Mouse (Mus musculus) G1E (cell line): ENCODE results near the gene Tox2. TPM values are rescaled to one million over a fixed set of nuclear protein-coding genes. Genes with fewer than 3 reads are reported as not detected.

Experiments
- ATAC-seq: 2 replicates; pipeline ENCODE4 v1.8.0; 2016; ENCODE audit warnings: mild to moderate bottlenecking; ENCODE audit not compliant: insufficient number of reproducible peaks, poor library complexity, low FRiP score, severe bottlenecking; ENCODE audit errors: extremely low read depth
- DNase-seq: peaks from one replicate; pipeline ENCODE4 v3.0.0; 2012; ENCODE audit warnings: low spot score
- H3K27me3 ChIP-seq: 2 replicates; pipeline ENCODE4 v1.6.1; 2012; ENCODE audit warnings: mild to moderate bottlenecking, low read length, inconsistent platforms; ENCODE audit not compliant: insufficient read depth
- H3K36me3 ChIP-seq: replicated peaks from 2 replicates; pipeline ENCODE3; 2012; ENCODE audit warnings: mild to moderate bottlenecking, inconsistent platforms
- H3K4me1 ChIP-seq: 2 replicates; pipeline ENCODE4 v1.6.1; 2012; ENCODE audit warnings: low read depth, low read length, inconsistent platforms, mixed read lengths; ENCODE audit not compliant: insufficient read depth
- H3K4me3 ChIP-seq: 2 replicates; pipeline ENCODE4 v1.5.1; 2012; ENCODE audit warnings: low read depth, mild to moderate bottlenecking, inconsistent platforms, low read length, moderate library complexity, mixed read lengths
- H3K9me3 ChIP-seq: replicated peaks from 2 replicates; pipeline ENCODE4 v1.6.1; 2012; ENCODE audit warnings: inconsistent platforms
- CTCF ChIP-seq: IDR thresholded peaks from 2 replicates; pipeline ENCODE4 v1.5.1; 2012; ENCODE audit warnings: low read depth, low read length, inconsistent platforms, mixed read lengths
- GATA1 ChIP-seq: IDR thresholded peaks from 2 replicates; pipeline ENCODE4 v1.6.1; 2012; ENCODE audit warnings: borderline replicate concordance, low read length, inconsistent platforms, mixed read lengths
- GATA2 ChIP-seq: IDR thresholded peaks from 2 replicates; pipeline ENCODE4 v1.6.1; 2012; ENCODE audit warnings: low read depth, low read length, inconsistent platforms, borderline replicate concordance
- POLR2AphosphoS5 ChIP-seq: IDR thresholded peaks from 2 replicates; pipeline ENCODE4 v1.6.1; 2012; ENCODE audit warnings: low read depth, low read length, inconsistent platforms; ENCODE audit not compliant: insufficient replicate concordance
- TAL1 ChIP-seq: conservative IDR thresholded peaks from 2 replicates; pipeline ENCODE4 v1.6.1; 2012; ENCODE audit warnings: low read depth, low read length, inconsistent platforms, mixed read lengths
- polyA plus RNA-seq: library from polyadenylated mRNA; stranded (reverse); fragments of >175 nt; gene quantifications from 2 replicates; pipeline ENCODE4 v1.2.3, GENCODE M21; 2012
- total RNA-seq, 2 experiments: library from RNA; stranded (forward) in 1 of 2; stranded (reverse) in 1 of 2; fragments of 200-1000 nt in 1 of 2; fragments of >200 nt in 1 of 2; fragmentation: Nextera tagmentation in 1 of 2; gene quantifications; 2 replicates each; pipeline ENCODE4 v1.2.3; 2014 to 2017

Gene Tox2
- not detected in 2 replicates for total RNA-seq (2014; fragmentation: Nextera tagmentation)
- not detected in 2 replicates for total RNA-seq (2017)
- not detected in 2 replicates for polyA plus RNA-seq

- DNase-seq (no peak), ATAC-seq (no peak)
- peak within 1 kb of the TSS; percentile 35; the same call in 1 of the 2 replicates for H3K4me3 ChIP-seq
- peaks cover 30% of the 10 kb centered on the region for H3K9me3 ChIP-seq
- TF ChIP-seq GATA2 = no peak
- TF ChIP-seq CTCF = no peak
- no peak for TF ChIP-seq GATA1
- no peak for TF ChIP-seq POLR2AphosphoS5
- TF ChIP-seq TAL1 = no peak
- no peaks in the 10 kb centered on the region for H3K36me3 ChIP-seq
- no peaks in the 10 kb centered on the region for H3K4me1 ChIP-seq
- peaks cover 4% of the 10 kb centered on the region; the same call in 1 of the 2 replicates for H3K27me3 ChIP-seq
Measured at GRCm38 (mm10) chr2:163202884-163203634, at the start of gene Tox2. Gene Tox2, plus strand, starts transcription at chr2:163203125.

GRCm38 (mm10) chr2:163154673-163155072 lies 48.3 kb upstream of the Tox2 start:
- Histone ChIP-seq H3K9me3 (no peaks in the 10 kb centered on the region), H3K27me3 (no peaks in the 10 kb centered on the region), H3K4me1 (no peaks in the 10 kb centered on the region), H3K36me3 (no peaks in the 10 kb centered on the region), H3K4me3 (no peak overlapping the region)
- TF ChIP-seq GATA1 = no peak
- TF ChIP-seq GATA2 = no peak
- no peak for TF ChIP-seq POLR2AphosphoS5
- no peak for TF ChIP-seq CTCF
- no peak for TF ChIP-seq TAL1
- ATAC-seq = no peak; the same call in 1 of the 2 replicates
- DNase-seq = no peak

GRCm38 (mm10) chr2:163158979-163159378 lies 43.9 kb upstream of the Tox2 start:
- Histone ChIP-seq H3K4me3 (no peak overlapping the region), H3K36me3 (no peaks in the 10 kb centered on the region), H3K27me3 (no peaks in the 10 kb centered on the region), H3K9me3 (no peaks in the 10 kb centered on the region), H3K4me1 (no peaks in the 10 kb centered on the region)
- ATAC-seq (no peak), DNase-seq (no peak)
- TF ChIP-seq CTCF = no peak
- TF ChIP-seq TAL1 = no peak
- TF ChIP-seq GATA2 = no peak
- TF ChIP-seq POLR2AphosphoS5 = no peak

GRCm38 (mm10) chr2:163164461-163164990 lies 38.4 kb upstream of the Tox2 start:
- H3K27me3 ChIP-seq = no peaks in the 10 kb centered on the region
- no peak for DNase-seq
- H3K9me3 ChIP-seq = no peaks in the 10 kb centered on the region
- H3K4me1 ChIP-seq = no peaks in the 10 kb centered on the region
- H3K4me3 ChIP-seq = no peak overlapping the region
- H3K36me3 ChIP-seq = no peaks in the 10 kb centered on the region
- ATAC-seq = no peak
- TF ChIP-seq GATA2 (no peak), GATA1 (no peak), CTCF (no peak), TAL1 (no peak), POLR2AphosphoS5 (no peak)

GRCm38 (mm10) chr2:163166067-163166805 lies 36.7 kb upstream of the Tox2 start:
- Histone ChIP-seq H3K9me3 (no peaks in the 10 kb centered on the region), H3K4me1 (no peaks in the 10 kb centered on the region), H3K36me3 (no peaks in the 10 kb centered on the region), H3K4me3 (no peak overlapping the region), H3K27me3 (no peaks in the 10 kb centered on the region)
- no peak for ATAC-seq
- no peak for DNase-seq
- TF ChIP-seq GATA2 (no peak), CTCF (no peak), GATA1 (no peak), POLR2AphosphoS5 (no peak), TAL1 (no peak)

GRCm38 (mm10) chr2:163171891-163172290 lies 31.0 kb upstream of the Tox2 start:
- Histone ChIP-seq H3K4me3 (no peak overlapping the region), H3K27me3 (no peaks in the 10 kb centered on the region), H3K36me3 (no peaks in the 10 kb centered on the region), H3K4me1 (no peaks in the 10 kb centered on the region), H3K9me3 (no peaks in the 10 kb centered on the region)
- ATAC-seq = no peak
- no peak for TF ChIP-seq GATA2
- no peak for TF ChIP-seq TAL1
- no peak for TF ChIP-seq CTCF
- TF ChIP-seq POLR2AphosphoS5 = no peak
- no peak for TF ChIP-seq GATA1
- DNase-seq = no peak
